Mouse (Mus musculus) stomach, embryonic 15.5 days (tissue): ENCODE data around the gene Frmd4b. TPM values are rescaled to one million over a fixed set of nuclear protein-coding genes. Genes with fewer than 3 reads are reported as not detected.

Experiments
- ATAC-seq: fragments of 200-750 bp; cut with Nextera tagmentation; 2 replicates; pipeline ENCODE4 v1.8.0; 2017; ENCODE audit warnings: low read depth, moderate number of reproducible peaks, moderate TSS enrichment; ENCODE audit not compliant: insufficient read depth, low FRiP score
- H3K27ac ChIP-seq: fragments of 300-500 bp; sonication (generic); 2 replicates; pipeline ENCODE4 v1.5.1; 2015; ENCODE audit warnings: mild to moderate bottlenecking, inconsistent platforms
- H3K27me3 ChIP-seq: fragments of 300-500 bp; sonication (generic); replicated peaks from 2 replicates; pipeline ENCODE4 v1.6.1; 2015; ENCODE audit warnings: inconsistent platforms
- H3K36me3 ChIP-seq: fragments of 300-500 bp; sonication (generic); 2 replicates; pipeline ENCODE4 v1.6.1; 2015; ENCODE audit warnings: inconsistent platforms
- H3K4me1 ChIP-seq: fragments of 300-500 bp; sonication (generic); 2 replicates; pipeline ENCODE4 v1.6.1; 2015; ENCODE audit warnings: inconsistent platforms
- H3K4me2 ChIP-seq: fragments of 300-500 bp; sonication (generic); 2 replicates; pipeline ENCODE4 v1.6.1; 2015; ENCODE audit warnings: mild to moderate bottlenecking, inconsistent platforms
- H3K4me3 ChIP-seq: fragments of 300-500 bp; sonication (generic); replicated peaks from 2 replicates; pipeline ENCODE4 v1.5.1; 2015; ENCODE audit warnings: inconsistent platforms
- H3K9ac ChIP-seq: fragments of 300-500 bp; sonication (generic); 2 replicates; pipeline ENCODE4 v1.6.1; 2015; ENCODE audit warnings: inconsistent platforms
- H3K9me3 ChIP-seq: fragments of 300-500 bp; sonication (generic); 2 replicates; pipeline ENCODE4 v1.6.1; 2016; ENCODE audit warnings: inconsistent platforms
- WGBS: fragments of 180-500 bp; shearing (Covaris S2); methylation state at CpG from one replicate; pipeline ENCODE4 v1.1.7; 2015; 5-methylcytosine and 5-hydroxymethylcytosine counted together
- polyA plus RNA-seq: library from polyadenylated mRNA; unstranded; fragments of >200 nt; fragmentation: Nextera tagmentation; extraction: Ambion mirVana; gene quantifications from 2 replicates; pipeline ENCODE4 v1.2.1, GENCODE M21; 2015

Gene Frmd4b
- polyA plus RNA-seq, 1 experiment from 2014 or later = 14.6 TPM

DNA sequence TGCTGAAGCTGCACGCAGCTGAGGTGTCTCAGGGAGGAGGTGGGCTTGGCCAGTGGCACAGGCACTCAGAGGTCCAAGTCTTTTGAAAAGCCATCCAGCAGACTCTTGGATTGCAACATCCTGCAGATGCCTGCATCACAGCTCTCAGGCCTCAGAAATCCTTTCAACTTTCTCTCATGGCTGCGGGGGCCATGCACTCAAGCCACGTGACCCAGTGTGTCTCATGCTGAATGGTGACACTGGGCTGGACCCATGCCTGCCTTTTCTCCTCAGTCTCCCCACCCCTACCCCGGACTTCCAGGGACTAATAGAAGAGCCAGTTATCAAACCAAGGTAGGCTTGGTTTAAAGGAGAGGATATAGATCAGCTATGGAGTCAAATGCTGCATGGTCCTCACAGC lies 66.2 kb downstream of the Frmd4b start:
- Histone ChIP-seq H3K4me1 (no peaks in the 10 kb centered on the region), H3K27ac (no peak overlapping the region), H3K9me3 (no peaks in the 10 kb centered on the region), H3K4me2 (no peak overlapping the region), H3K36me3 (no peaks in the 10 kb centered on the region), H3K9ac (no peak overlapping the region), H3K4me3 (no peak overlapping the region), H3K27me3 (no peaks in the 10 kb centered on the region)
- no peak for ATAC-seq
- WGBS = 87% methylated on average over 4 of the region's 4 CpGs

DNA sequence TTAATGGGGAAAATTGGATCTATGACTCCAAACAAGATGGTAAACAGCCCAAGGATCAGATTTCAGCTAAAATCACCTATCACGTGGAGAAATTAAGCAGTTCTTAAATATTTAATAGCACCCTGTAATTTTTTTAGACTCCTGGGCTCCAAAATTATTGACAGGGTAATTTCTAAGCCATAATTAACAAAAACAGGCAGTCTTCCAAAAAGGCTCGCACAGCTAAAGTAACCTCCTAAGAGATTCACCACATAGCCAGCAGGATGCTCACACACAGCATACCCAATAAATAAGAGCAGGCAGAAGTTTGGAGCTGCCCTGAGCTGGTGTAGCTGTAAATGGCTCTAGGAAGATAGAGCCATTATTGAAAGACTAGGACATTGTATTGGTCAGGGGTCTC lies 76.9 kb downstream of the Frmd4b start:
- WGBS = 77% methylated on average over 2 of the region's 2 CpGs
- H3K27me3 ChIP-seq = no peaks in the 10 kb centered on the region
- no peaks in the 10 kb centered on the region for H3K9me3 ChIP-seq
- no peak overlapping the region for H3K4me3 ChIP-seq
- ATAC-seq = no peak
- no peaks in the 10 kb centered on the region for H3K36me3 ChIP-seq
- no peaks in the 10 kb centered on the region for H3K4me1 ChIP-seq
- H3K9ac ChIP-seq = no peak overlapping the region
- no peak overlapping the region for H3K4me2 ChIP-seq
- H3K27ac ChIP-seq = no peak overlapping the region

DNA sequence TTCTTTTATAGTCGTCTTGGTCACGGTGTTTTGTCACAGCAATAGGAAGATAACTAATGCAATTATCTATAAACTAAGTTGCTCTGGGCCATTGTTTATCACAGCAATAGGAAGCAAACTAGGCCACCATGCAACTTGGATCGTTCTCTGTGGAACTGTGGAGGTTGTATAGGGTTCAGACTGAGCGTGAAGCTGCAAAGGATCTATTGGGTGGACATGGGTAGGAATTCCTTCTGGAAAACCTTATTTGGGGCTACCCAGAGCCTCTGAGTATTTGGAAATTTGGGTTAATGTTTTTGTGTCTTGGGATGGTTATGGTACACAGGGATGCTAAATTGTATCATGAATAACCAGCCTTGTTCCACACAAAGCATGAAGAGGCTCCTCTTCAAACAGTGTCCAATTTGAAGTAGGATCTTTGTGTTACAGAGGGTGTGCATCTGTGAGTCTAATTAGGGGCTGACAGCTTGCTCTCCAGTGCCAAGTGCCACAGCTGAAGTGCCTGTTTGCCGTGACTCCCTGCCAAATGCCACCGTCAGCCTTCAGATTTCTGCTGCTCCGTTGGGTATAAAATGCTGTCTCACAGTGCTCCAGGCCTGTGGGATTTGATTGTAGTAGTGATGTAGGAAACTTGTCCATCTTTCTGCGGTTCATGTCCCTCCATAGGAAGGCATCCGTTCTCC lies 81.4 kb downstream of the Frmd4b start:
- Histone ChIP-seq H3K4me2 (no peak overlapping the region), H3K9me3 (no peaks in the 10 kb centered on the region), H3K27ac (no peak overlapping the region), H3K27me3 (no peaks in the 10 kb centered on the region), H3K4me3 (no peak overlapping the region), H3K36me3 (no peaks in the 10 kb centered on the region), H3K9ac (no peak overlapping the region), H3K4me1 (no peaks in the 10 kb centered on the region)
- WGBS = 90% methylated on average over 9 of the region's 9 CpGs
- no peak for ATAC-seq

DNA sequence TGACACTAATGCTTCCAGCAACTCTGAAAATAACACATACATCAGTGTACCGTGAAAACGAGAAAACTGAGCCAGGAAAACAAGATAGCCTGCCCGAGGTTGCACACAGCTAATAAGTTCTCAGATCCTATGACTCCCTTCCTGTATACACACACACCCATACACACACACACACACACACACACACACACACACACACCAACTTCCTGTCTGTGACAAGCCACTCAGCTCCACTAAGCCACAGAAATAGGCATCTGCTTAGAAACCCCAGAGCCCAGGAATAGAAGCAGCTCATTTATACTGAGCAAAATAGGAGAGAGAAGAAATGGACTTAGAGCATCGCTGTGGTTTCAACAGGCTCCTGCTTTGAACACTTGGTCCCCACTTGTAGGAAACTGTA lies 86.3 kb downstream of the Frmd4b start:
- H3K27ac ChIP-seq = no peak overlapping the region
- WGBS = 29% methylated on average over 4 of the region's 4 CpGs
- no peaks in the 10 kb centered on the region for H3K9me3 ChIP-seq
- H3K4me2 ChIP-seq = no peak overlapping the region
- H3K36me3 ChIP-seq = no peaks in the 10 kb centered on the region
- no peaks in the 10 kb centered on the region for H3K27me3 ChIP-seq
- no peak for ATAC-seq
- no peaks in the 10 kb centered on the region for H3K4me1 ChIP-seq
- no peak overlapping the region for H3K4me3 ChIP-seq
- H3K9ac ChIP-seq = no peak overlapping the region

DNA sequence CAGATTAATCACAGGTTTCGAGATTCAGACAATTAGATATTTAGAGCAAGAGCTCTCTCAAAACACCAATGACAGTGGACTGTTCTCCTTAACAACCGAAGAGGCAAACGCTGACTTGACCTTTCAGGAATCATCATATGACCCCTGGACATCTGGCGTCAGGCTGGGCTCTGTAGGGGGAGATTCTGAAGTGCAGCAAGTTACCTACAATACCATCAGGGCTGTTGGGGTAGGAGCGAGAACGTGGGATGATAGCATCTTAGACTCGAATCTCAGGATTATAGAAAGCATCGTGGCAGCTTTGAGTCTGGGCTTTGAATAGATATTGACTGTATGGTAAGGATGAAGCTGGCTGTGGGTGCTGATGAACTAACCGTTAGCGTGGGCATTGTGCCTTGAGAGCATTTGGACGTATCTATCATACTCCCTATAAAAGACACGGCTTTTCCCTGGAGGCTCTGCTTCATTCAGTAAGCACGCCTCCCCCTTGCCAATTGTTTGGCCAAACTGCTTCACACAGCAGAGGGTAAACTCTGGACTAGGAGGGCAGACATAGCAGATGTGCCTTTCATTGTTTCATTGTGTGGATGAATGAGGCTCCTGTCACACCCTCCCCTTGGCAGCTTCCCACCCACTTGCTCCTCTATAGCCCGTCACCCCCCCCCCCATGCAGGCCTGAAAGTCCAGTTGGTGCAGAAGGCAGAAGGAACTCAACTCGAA lies 88.2 kb downstream of the Frmd4b start:
- Histone ChIP-seq H3K4me3 (no peak overlapping the region), H3K4me1 (no peaks in the 10 kb centered on the region), H3K27me3 (no peaks in the 10 kb centered on the region), H3K9ac (no peak overlapping the region), H3K9me3 (no peaks in the 10 kb centered on the region), H3K27ac (no peak overlapping the region), H3K36me3 (no peaks in the 10 kb centered on the region), H3K4me2 (no peak overlapping the region)
- no peak for ATAC-seq
- 65% methylated on average over 15 of the region's 15 CpGs for WGBS

DNA sequence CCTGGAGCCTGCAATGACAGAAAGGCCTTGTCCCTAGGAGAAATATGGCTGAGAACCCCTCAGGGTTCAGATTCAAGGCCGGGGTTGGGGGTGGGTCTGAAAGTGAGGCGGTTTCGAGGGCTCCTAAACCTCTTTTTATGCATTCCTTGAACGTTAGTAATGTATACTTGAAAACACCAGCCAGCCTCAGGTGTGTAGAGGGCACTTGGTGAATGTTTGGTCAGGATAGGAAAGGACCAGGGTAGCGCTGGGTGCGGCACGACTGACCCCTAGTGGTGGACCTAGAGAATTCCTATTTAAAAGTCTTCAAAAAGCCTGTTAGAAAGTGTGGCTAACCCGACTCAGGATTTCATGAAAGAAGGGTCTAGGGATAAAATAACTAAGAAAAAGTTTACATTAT lies 91.2 kb downstream of the Frmd4b start:
- no peaks in the 10 kb centered on the region for H3K36me3 ChIP-seq
- no peak overlapping the region for H3K4me2 ChIP-seq
- 12% methylated on average over 8 of the region's 8 CpGs for WGBS
- no peaks in the 10 kb centered on the region for H3K9me3 ChIP-seq
- H3K27ac ChIP-seq = no peak overlapping the region
- no peak; the same call in 1 of the 2 replicates for ATAC-seq
- H3K9ac ChIP-seq = no peak overlapping the region
- no peaks in the 10 kb centered on the region for H3K4me1 ChIP-seq
- H3K4me3 ChIP-seq = no peak overlapping the region
- H3K27me3 ChIP-seq = no peaks in the 10 kb centered on the region

DNA sequence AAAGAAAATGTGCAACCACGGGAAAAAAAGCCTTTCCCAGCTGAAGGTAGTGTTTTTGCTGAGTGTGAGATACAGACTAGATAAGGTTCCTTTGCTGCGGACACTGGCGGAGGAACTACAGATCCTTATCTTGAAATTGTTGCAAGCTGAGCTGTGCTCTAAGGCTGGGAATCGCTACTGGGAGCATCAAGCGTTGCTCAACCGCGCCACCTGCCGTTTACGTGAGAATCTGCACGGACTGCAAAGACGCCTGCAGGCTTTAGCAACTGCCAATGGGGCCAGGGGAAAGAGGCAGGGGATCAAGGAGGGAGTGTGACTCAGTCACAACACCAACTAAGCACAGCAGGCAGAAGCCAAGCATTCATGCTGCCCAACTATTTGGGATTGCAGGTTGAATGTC lies 94.2 kb downstream of the Frmd4b start:
- no peak overlapping the region for H3K4me3 ChIP-seq
- H3K27ac ChIP-seq = no peak overlapping the region
- no peaks in the 10 kb centered on the region for H3K9me3 ChIP-seq
- ATAC-seq = peak; percentile 28; the same call in 1 of the 2 replicates
- H3K27me3 ChIP-seq = no peaks in the 10 kb centered on the region
- WGBS = under 1% methylated on average over 11 of the region's 11 CpGs
- peak overlapping the region; percentile 35 for H3K4me2 ChIP-seq
- no peaks in the 10 kb centered on the region for H3K36me3 ChIP-seq
- no peak overlapping the region for H3K9ac ChIP-seq
- H3K4me1 ChIP-seq = no peaks in the 10 kb centered on the region

DNA sequence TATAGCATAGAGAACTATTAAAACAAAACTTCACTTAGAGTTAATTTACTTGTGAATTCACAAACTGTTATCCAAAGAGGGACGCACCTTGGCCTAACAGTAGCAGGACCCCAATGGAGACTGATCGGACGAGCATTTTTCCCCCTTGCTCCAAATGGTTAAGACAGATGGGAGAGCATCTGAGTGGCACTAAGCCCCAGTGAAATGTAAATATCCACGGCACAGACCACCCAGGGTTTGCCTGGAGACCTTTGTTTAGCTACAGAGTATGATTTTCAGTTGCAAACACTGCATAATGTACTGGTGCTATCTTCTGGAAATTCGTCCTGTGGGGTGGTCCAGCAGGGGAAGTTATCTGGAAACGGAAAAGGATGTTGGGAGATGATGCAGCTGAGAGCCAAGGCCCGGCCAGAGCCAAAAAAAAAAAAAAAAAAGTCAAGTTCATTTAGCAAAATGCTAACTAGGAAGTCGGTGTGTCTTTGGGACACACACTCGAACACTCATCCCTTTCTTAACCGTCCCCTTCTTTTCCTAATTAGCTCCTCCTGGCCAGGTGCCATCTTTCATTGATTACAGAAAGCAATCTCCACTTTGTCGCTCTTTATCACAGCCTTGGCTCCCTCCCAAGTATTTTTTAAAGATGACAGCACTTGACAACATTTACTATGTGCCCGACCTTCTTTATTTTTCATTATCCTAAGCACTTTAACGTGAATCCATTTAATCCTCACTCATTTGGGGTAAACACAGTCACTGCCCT lies 95.9 kb downstream of the Frmd4b start:
- no peaks in the 10 kb centered on the region for H3K4me1 ChIP-seq
- H3K4me3 ChIP-seq = no peak overlapping the region
- no peak overlapping the region for H3K4me2 ChIP-seq
- ATAC-seq = no peak
- no peaks in the 10 kb centered on the region for H3K27me3 ChIP-seq
- no peaks in the 10 kb centered on the region for H3K36me3 ChIP-seq
- no peak overlapping the region for H3K27ac ChIP-seq
- H3K9ac ChIP-seq = no peak overlapping the region
- WGBS = 39% methylated on average over 13 of the region's 13 CpGs
- H3K9me3 ChIP-seq = no peaks in the 10 kb centered on the region

DNA sequence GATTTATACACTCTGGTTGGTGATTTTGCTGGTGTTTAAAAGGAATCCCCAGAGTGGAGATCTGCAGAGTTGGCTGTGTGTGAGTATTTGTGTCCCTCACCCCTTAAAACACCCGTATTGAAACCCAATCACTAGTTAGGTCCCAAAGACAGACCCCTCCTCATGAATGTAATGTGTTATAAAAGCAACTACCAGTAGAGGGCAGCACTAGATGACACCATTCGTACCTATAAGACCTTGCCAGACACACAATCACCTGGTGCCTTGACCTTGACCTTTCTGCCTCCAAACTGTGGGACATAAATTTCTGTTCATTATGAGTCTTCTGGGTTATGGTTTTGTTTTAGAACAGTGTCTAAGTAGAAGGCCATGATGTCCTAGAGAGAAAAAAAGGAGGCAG lies 96.8 kb downstream of the Frmd4b start:
- Histone ChIP-seq H3K36me3 (no peaks in the 10 kb centered on the region), H3K9ac (no peak overlapping the region), H3K27ac (no peak overlapping the region), H3K27me3 (no peaks in the 10 kb centered on the region), H3K4me2 (no peak overlapping the region), H3K4me3 (no peak overlapping the region), H3K9me3 (no peaks in the 10 kb centered on the region), H3K4me1 (no peaks in the 10 kb centered on the region)
- no peak for ATAC-seq
- WGBS = 50% methylated on average over 2 of the region's 2 CpGs

DNA sequence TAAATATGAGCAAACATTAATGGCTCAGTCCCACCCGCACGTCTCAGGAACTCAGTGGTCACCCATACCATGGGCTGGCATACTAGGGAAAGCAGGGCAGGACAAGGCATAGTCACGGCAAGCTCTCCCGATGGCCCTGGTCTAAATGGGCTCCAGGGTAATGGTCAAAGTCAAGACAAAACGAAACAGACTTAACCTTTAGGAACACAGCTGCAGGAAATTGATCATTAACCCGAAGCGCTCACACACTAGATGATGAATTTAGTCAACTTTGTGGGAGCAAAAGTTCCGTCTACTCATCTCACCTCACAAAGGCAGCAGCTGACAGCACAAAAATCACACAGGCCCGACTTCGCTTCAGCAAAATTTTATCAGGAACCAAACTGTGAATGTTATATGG lies 97.8 kb downstream of the Frmd4b start:
- ATAC-seq = no peak
- H3K27me3 ChIP-seq = no peaks in the 10 kb centered on the region
- H3K4me1 ChIP-seq = no peaks in the 10 kb centered on the region
- no peak overlapping the region for H3K27ac ChIP-seq
- no peak overlapping the region for H3K9ac ChIP-seq
- 71% methylated on average over 10 of the region's 10 CpGs for WGBS
- H3K4me2 ChIP-seq = no peak overlapping the region
- no peaks in the 10 kb centered on the region for H3K9me3 ChIP-seq
- H3K4me3 ChIP-seq = no peak overlapping the region
- H3K36me3 ChIP-seq = no peaks in the 10 kb centered on the region

DNA sequence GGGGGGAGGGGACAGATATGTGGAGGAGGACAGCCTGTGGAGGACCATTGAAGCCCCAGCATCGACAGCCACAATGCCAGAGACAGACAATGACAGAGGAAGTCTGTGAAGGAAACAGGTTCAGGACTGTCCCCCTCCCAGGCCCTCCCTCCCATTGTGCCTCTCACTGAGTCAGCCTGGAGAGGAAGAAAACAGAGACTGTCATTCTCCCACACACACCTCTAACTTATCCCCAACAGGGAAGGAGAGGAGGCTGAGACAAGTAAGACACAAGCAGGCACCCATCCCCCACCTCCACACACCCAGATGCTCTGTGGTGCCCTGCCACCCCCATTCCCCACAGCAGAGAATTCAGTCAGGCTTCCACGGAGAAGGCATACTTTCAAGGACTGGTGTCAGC lies 98.9 kb downstream of the Frmd4b start:
- Histone ChIP-seq H3K4me3 (no peak overlapping the region), H3K9ac (no peak overlapping the region), H3K27me3 (no peaks in the 10 kb centered on the region), H3K4me1 (no peaks in the 10 kb centered on the region), H3K36me3 (no peaks in the 10 kb centered on the region), H3K9me3 (no peaks in the 10 kb centered on the region), H3K4me2 (no peak overlapping the region), H3K27ac (no peak overlapping the region)
- WGBS = 31% methylated on average over 2 of the region's 2 CpGs
- ATAC-seq = no peak

DNA sequence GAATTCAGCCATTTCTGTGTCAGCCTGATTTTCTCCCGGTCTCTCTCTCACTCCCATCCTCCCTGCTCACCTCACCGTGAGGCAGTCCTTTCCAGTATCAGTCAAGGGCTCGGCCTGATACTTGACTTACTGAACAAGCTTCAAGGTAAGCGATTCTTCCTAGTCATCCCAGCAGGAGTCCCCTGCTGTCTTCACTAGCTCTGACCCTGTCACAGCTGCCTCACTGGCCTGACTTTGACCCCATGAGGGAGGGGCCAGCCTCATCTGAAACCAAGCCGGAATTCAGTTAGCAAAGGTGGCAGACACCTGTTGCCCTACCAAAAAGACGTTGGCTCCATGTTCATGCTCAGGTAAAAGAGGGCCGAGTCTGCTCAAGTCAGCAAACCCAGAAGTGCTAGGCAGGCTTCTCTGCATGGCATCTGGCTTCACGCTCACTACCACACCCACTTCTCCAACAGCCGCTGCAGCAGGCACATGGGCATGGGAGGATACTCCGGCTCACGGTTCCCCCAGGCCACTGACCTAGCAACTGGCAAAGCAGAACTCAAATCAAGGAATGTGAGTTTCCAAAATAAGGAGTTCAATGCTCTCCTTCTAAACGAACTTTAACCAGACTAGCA lies 99.6 kb downstream of the Frmd4b start:
- 43% methylated on average over 12 of the region's 12 CpGs for WGBS
- H3K9ac ChIP-seq = no peak overlapping the region
- H3K4me2 ChIP-seq = no peak overlapping the region
- no peaks in the 10 kb centered on the region for H3K9me3 ChIP-seq
- H3K4me3 ChIP-seq = no peak overlapping the region
- H3K4me1 ChIP-seq = no peaks in the 10 kb centered on the region
- H3K27me3 ChIP-seq = no peaks in the 10 kb centered on the region
- no peak overlapping the region for H3K27ac ChIP-seq
- no peaks in the 10 kb centered on the region for H3K36me3 ChIP-seq
- ATAC-seq = no peak
